Comparison of ENCODE assay signal across 9 mouse cellular contexts in genomic region chr11:16843889-16844568, GRCm38 (mm10).
A peak's percentile ranks its signal among the peaks of the same experiment; 100 is the strongest.
DNase-seq lines count a peak whose midpoint lies in the region; ATAC-seq and TF ChIP-seq lines count a peak whose summit lies in the region.
"Had no signal": no experiment of that assay in that cellular context is flagged by ENCODE, and none has a peak within 500 bp of the region (broad histone marks: within the 10 kb centered on the region; RNA-seq: fewer than 3 reads in every experiment).

No protein-coding gene starts in this region.

- no peaks in the 10 kb centered on the region for H3K36me3 ChIP-seq in kidney, embryonic 16.5 days (ENCODE audit: insufficient read depth, low read length)
- H3K36me3 ChIP-seq in intestine, embryonic 16.5 days (ENCODE audit: control insufficient read depth, insufficient read depth, low read length): no peaks in the 10 kb centered on the region
- no peaks in the 10 kb centered on the region for H3K36me3 ChIP-seq in myocyte (ENCODE audit: control insufficient read depth, insufficient read depth)
- H3K36me3 ChIP-seq in liver, embryonic 11.5 days (ENCODE audit: control insufficient read depth, insufficient read depth, low read length): no peaks in the 10 kb centered on the region

- 31% methylated on average over 12 of the region's 12 CpGs for WGBS in kidney, embryonic 16.5 days
- 40% methylated on average over 12 of the region's 12 CpGs for WGBS in intestine, embryonic 16.5 days
- 32% methylated on average over 12 of the region's 12 CpGs for WGBS in liver, embryonic 11.5 days

- H3K27ac ChIP-seq in kidney, embryonic 16.5 days (ENCODE audit: low read length): peak overlapping the region; percentile 82
- H3K27ac ChIP-seq in embryonic fibroblast, embryonic 13.5 days (ENCODE audit: insufficient read depth, low read length): peak overlapping the region; percentile 83
- peak overlapping the region; percentile 34; the same call in 1 of the 2 replicates for H3K27ac ChIP-seq in intestine, embryonic 16.5 days (ENCODE audit: low read length)
- no peak overlapping the region for H3K27ac ChIP-seq in liver, embryonic 11.5 days (ENCODE audit: low read depth, low read length)

- ATAC-seq in kidney, embryonic 16.5 days (ENCODE audit: low FRiP score, low TSS enrichment): peak; percentile 83
- ATAC-seq in intestine, embryonic 16.5 days: 0 out of 2 replicates have a peak, but pooled peaks have one; percentile 33
- ATAC-seq in liver, embryonic 11.5 days (replicated peaks; ENCODE audit: low FRiP score): no peak

- TF ChIP-seq CTCF in embryonic fibroblast, embryonic 13.5 days (IDR thresholded peaks at IDR 0.05; ENCODE audit: borderline replicate concordance, insufficient read depth, low read length): no peak

- H3K9me3 ChIP-seq in kidney, embryonic 16.5 days (ENCODE audit: low read length): no peaks in the 10 kb centered on the region
- no peaks in the 10 kb centered on the region for H3K9me3 ChIP-seq in intestine, embryonic 16.5 days (ENCODE audit: control insufficient read depth, low read length)
- no peaks in the 10 kb centered on the region for H3K9me3 ChIP-seq in liver, embryonic 11.5 days (ENCODE audit: control insufficient read depth, low read length)
- H3K9me3 ChIP-seq: megakaryocyte, embryonic 14.5 days had no signal

- no peak overlapping the region for H3K9ac ChIP-seq in kidney, embryonic 16.5 days (replicated peaks; ENCODE audit: low read length)
- H3K9ac ChIP-seq in intestine, embryonic 16.5 days (ENCODE audit: low read depth, low read length): no peak overlapping the region
- no peak overlapping the region for H3K9ac ChIP-seq in liver, embryonic 11.5 days (ENCODE audit: low read depth, low read length)

- TF ChIP-seq POLR2A in embryonic fibroblast, embryonic 13.5 days (IDR thresholded peaks at IDR 0.05; ENCODE audit: low read depth, low read length): no peak
- TF ChIP-seq POLR2A in myocyte (IDR thresholded peaks at IDR 0.05; ENCODE audit: insufficient read length, low read depth): no peak

- peaks cover 16% of the 10 kb centered on the region; the same call in 1 of the 2 replicates for H3K4me1 ChIP-seq in kidney, embryonic 16.5 days (ENCODE audit: insufficient read depth, low read length)
- H3K4me1 ChIP-seq in embryonic fibroblast, embryonic 13.5 days (ENCODE audit: control insufficient read depth, insufficient read depth, low read length): peaks cover 26% of the 10 kb centered on the region
- H3K4me1 ChIP-seq in intestine, embryonic 16.5 days (ENCODE audit: control insufficient read depth, insufficient read depth, low read length): peaks cover 8% of the 10 kb centered on the region
- no peaks in the 10 kb centered on the region for H3K4me1 ChIP-seq in liver, embryonic 11.5 days (replicated peaks; ENCODE audit: control insufficient read depth, insufficient read depth, low read length)

- no peak for DNase-seq in kidney, adult 11 months
- DNase-seq in layer of hippocampus, postnatal 14 days (ENCODE audit: low spot score in 2 of 2): no peak
- DNase-seq in layer of hippocampus, postnatal 36 days: no peak
- no peak for DNase-seq in liver, embryonic 11.5 days (ENCODE audit: low spot score)

- peaks cover 3% of the 10 kb centered on the region for H3K79me2 ChIP-seq in myocyte (ENCODE audit: control insufficient read depth, insufficient read depth)

- no peak overlapping the region for H3K4me3 ChIP-seq in kidney, embryonic 16.5 days (ENCODE audit: low read length)
- H3K4me3 ChIP-seq in embryonic fibroblast, embryonic 13.5 days (ENCODE audit: insufficient read depth, low read length): no peak overlapping the region
- no peak overlapping the region for H3K4me3 ChIP-seq in intestine, embryonic 16.5 days (ENCODE audit: low read length)
- H3K4me3 ChIP-seq in myocyte: no peak overlapping the region
- no peak overlapping the region for H3K4me3 ChIP-seq in liver, embryonic 11.5 days (ENCODE audit: low read depth, low read length)
- H3K4me3 ChIP-seq: megakaryocyte, embryonic 14.5 days had no signal

- H3K27me3 ChIP-seq in kidney, embryonic 16.5 days (ENCODE audit: insufficient read depth, low read length): no peaks in the 10 kb centered on the region
- H3K27me3 ChIP-seq in intestine, embryonic 16.5 days (replicated peaks; ENCODE audit: control insufficient read depth, insufficient read depth, low read length): no peaks in the 10 kb centered on the region
- no peaks in the 10 kb centered on the region for H3K27me3 ChIP-seq in myocyte (ENCODE audit: control insufficient read depth, insufficient read depth, insufficient read length)
- H3K27me3 ChIP-seq in liver, embryonic 11.5 days (replicated peaks; ENCODE audit: control insufficient read depth, insufficient read depth, low read length): no peaks in the 10 kb centered on the region

- peak overlapping the region; percentile 35 for H3K4me2 ChIP-seq in kidney, embryonic 16.5 days (replicated peaks; ENCODE audit: low read depth, low read length)
- no peak overlapping the region for H3K4me2 ChIP-seq in intestine, embryonic 16.5 days (ENCODE audit: low read depth, low read length)
- H3K4me2 ChIP-seq in myocyte (ENCODE audit: low read depth): peak overlapping the region; percentile 69
- H3K4me2 ChIP-seq in liver, embryonic 11.5 days: no peak overlapping the region

- H3ac ChIP-seq in myocyte (ENCODE audit: control insufficient read depth, insufficient read length): no peak overlapping the region

TF ChIP-seq in myocyte, 11 proteins besides CTCF, POLR2A, EP300 and RAD21:
- TF ChIP-seq E2F4 (IDR thresholded peaks at IDR 0.05; ENCODE audit: insufficient read depth) (no peak), MYOG (IDR thresholded peaks at IDR 0.05; ENCODE audit: control insufficient read depth in 1 of 3, insufficient read depth in 1 of 3, insufficient read length in 2 of 3, low read depth in 2 of 3) (no peak), MYOD1 (IDR thresholded peaks at IDR 0.05; ENCODE audit: control insufficient read depth in 1 of 3, insufficient read length in 2 of 3, low read depth in 2 of 3) (no peak), REST (IDR thresholded peaks at IDR 0.05; ENCODE audit: insufficient read depth, insufficient read length) (no peak), TCF12 (IDR thresholded peaks at IDR 0.05; ENCODE audit: insufficient read depth, poor library complexity, severe bottlenecking) (no peak), CEBPB (IDR thresholded peaks at IDR 0.05; ENCODE audit: insufficient read depth, poor library complexity, severe bottlenecking) (no peak), SRF (IDR thresholded peaks at IDR 0.05; ENCODE audit: control insufficient read depth, insufficient read length, low read depth) (no peak), POLR2AphosphoS2 (IDR thresholded peaks at IDR 0.05; ENCODE audit: insufficient read length, low read depth) (no peak), TCF3 (IDR thresholded peaks at IDR 0.05; ENCODE audit: insufficient read length, low read depth) (no peak), USF1 (IDR thresholded peaks at IDR 0.05; ENCODE audit: low read depth) (no peak), MAX (IDR thresholded peaks at IDR 0.05; ENCODE audit: low read depth) (no peak)

Comparison
In these comparisons a context has a peak if more than half of its experiments do, and no peak if none do; other contexts are left out.
1. H3K4me2 ChIP-seq: peak in kidney, embryonic 16.5 days (single experiment) and myocyte (single experiment); none in intestine, embryonic 16.5 days (single experiment) and liver, embryonic 11.5 days (single experiment).